Mouse (Mus musculus): ENCODE data around the gene Tns4. TPM values are rescaled to one million over a fixed set of nuclear protein-coding genes. Genes with fewer than 3 reads are reported as not detected.
A peak's percentile ranks its signal among the peaks of the same experiment; 100 is the strongest.

The Tns4 gene
- polyA plus RNA-seq, 1 experiment from 2014 or later, result 0.22 TPM

- Histone ChIP-seq H3K4me1 (ENCODE audit: insufficient read depth, low read length) (peaks cover 53% of the 10 kb centered on the region), H3K9me3 (ENCODE audit: low read length) (no peaks in the 10 kb centered on the region), H3K27ac (ENCODE audit: low read length) (no peak overlapping the region), H3K4me3 (ENCODE audit: low read length) (no peak overlapping the region), H3K36me3 (ENCODE audit: insufficient read depth, low read length) (no peaks in the 10 kb centered on the region), H3K4me2 (replicated peaks; ENCODE audit: low read depth, low read length) (no peak overlapping the region), H3K9ac (replicated peaks; ENCODE audit: low read length) (no peak overlapping the region), H3K27me3 (ENCODE audit: insufficient read depth, low read length) (no peaks in the 10 kb centered on the region)
- 53% methylated on average over 5 of the region's 5 CpGs for WGBS
- ATAC-seq (ENCODE audit: low FRiP score, low TSS enrichment), result no peak
These were observed 41.8 kb upstream of the Tns4 start for GRCm38 (mm10) chr11:99130736-99131462.

GRCm38 (mm10) chr11:99129287-99129686, 40.2 kb upstream of the Tns4 start:
- no peak overlapping the region for H3K9ac ChIP-seq (replicated peaks; ENCODE audit: low read length)
- H3K4me1 ChIP-seq (ENCODE audit: insufficient read depth, low read length), result peaks cover 55% of the 10 kb centered on the region
- H3K4me3 ChIP-seq (ENCODE audit: low read length), result no peak overlapping the region
- H3K27me3 ChIP-seq (ENCODE audit: insufficient read depth, low read length), result no peaks in the 10 kb centered on the region
- no peak for ATAC-seq (ENCODE audit: low FRiP score, low TSS enrichment)
- no peak overlapping the region for H3K27ac ChIP-seq (ENCODE audit: low read length)
- H3K36me3 ChIP-seq (ENCODE audit: insufficient read depth, low read length), result no peaks in the 10 kb centered on the region
- H3K9me3 ChIP-seq (ENCODE audit: low read length), result no peaks in the 10 kb centered on the region
- WGBS, result 29% methylated on average over 2 of the region's 2 CpGs
- H3K4me2 ChIP-seq (replicated peaks; ENCODE audit: low read depth, low read length), result no peak overlapping the region

- Histone ChIP-seq H3K27me3 (ENCODE audit: insufficient read depth, low read length) (no peaks in the 10 kb centered on the region), H3K4me2 (replicated peaks; ENCODE audit: low read depth, low read length) (no peak overlapping the region), H3K27ac (ENCODE audit: low read length) (peak overlapping the region; percentile 87), H3K9ac (replicated peaks; ENCODE audit: low read length) (peak overlapping the region; percentile 58; the same call in 1 of the 2 replicates), H3K36me3 (ENCODE audit: insufficient read depth, low read length) (no peaks in the 10 kb centered on the region), H3K4me3 (ENCODE audit: low read length) (no peak overlapping the region), H3K4me1 (ENCODE audit: insufficient read depth, low read length) (peaks cover 44% of the 10 kb centered on the region), H3K9me3 (ENCODE audit: low read length) (no peaks in the 10 kb centered on the region)
- 75% methylated on average over 18 of the region's 18 CpGs for WGBS
- ATAC-seq (ENCODE audit: low FRiP score, low TSS enrichment), result no peak
These were observed 38.9 kb upstream of the Tns4 start for GRCm38 (mm10) chr11:99127785-99128682.

DNA sequence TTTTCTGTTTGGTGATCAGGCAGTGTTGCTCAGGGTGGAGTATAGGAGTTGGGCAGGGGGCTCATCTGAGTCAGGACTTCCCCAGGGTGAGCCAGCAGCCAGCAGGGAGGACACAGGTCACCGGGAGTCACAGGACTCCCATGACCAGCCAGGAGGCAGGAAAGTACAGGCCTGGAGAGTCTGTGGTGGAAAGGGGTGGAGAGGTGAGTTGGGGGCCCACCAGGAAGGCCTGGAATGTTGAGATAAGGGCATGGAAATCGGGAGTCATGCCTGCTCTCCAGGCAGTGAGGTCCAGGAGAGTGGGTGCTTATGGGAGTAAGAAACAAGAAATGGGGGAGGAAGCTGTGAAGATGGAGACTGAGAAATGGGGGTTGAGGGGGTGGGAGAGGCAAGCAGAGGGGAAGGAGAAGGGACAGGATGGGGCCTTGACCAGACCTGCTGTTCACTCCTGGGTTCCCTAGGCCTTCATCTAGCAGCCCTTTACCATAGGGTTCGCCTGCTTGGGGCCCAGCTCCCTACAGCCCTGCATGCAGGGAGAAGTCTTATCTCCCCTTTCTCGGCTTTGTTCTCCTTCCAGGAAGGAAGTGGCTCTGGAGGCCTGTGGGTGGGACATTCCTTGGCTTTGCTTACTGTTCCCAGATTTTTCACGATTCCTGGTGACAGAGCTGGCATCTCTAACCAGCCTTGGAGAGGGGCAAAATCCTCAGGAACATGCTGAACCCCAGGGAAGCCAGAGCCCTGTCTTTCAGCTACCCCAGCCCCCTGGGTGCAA, 37.6 kb upstream of the Tns4 start:
- H3K27ac ChIP-seq (ENCODE audit: low read length), result peak overlapping the region; percentile 87
- 14% methylated on average over 5 of the region's 5 CpGs for WGBS
- peaks cover 31% of the 10 kb centered on the region for H3K4me1 ChIP-seq (ENCODE audit: insufficient read depth, low read length)
- no peak overlapping the region; the same call in 1 of the 2 replicates for H3K4me2 ChIP-seq (replicated peaks; ENCODE audit: low read depth, low read length)
- peak overlapping the region; percentile 58 for H3K9ac ChIP-seq (replicated peaks; ENCODE audit: low read length)
- no peaks in the 10 kb centered on the region for H3K9me3 ChIP-seq (ENCODE audit: low read length)
- ATAC-seq (ENCODE audit: low FRiP score, low TSS enrichment), result 0 out of 2 replicates have a peak, but pooled peaks have one; percentile 19
- H3K36me3 ChIP-seq (ENCODE audit: insufficient read depth, low read length), result no peaks in the 10 kb centered on the region
- H3K27me3 ChIP-seq (ENCODE audit: insufficient read depth, low read length), result no peaks in the 10 kb centered on the region
- H3K4me3 ChIP-seq (ENCODE audit: low read length), result no peak overlapping the region

DNA sequence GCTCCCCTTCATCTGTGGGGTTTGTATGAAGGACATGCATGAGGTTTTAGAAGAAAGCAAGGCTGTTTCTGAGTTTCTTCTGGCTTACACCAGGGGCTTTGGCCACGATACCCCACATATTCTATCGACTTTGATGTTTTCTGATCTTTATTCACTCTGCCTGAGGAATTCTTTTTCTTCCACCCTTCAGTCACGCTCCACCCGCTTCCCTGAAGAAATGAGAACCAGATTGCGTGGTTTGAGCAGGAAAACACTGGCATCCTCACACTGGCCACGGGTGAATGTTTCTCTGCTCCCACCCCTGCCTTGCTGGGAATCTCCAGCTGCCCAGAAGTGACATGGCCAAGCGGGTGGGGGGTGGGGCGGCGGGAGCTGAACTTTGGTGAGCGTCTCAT, 35.5 kb upstream of the Tns4 start:
- Histone ChIP-seq H3K27ac (ENCODE audit: low read length) (0 out of 2 replicates have a peak overlapping the region, but pooled peaks have one; percentile 28), H3K9ac (replicated peaks; ENCODE audit: low read length) (peak overlapping the region; percentile 35; the same call in 1 of the 2 replicates)
- 37% methylated on average over 10 of the region's 10 CpGs for WGBS

GRCm38 (mm10) chr11:99123977-99124634, 35.0 kb upstream of the Tns4 start:
- 49% methylated on average over 15 of the region's 15 CpGs for WGBS
- Histone ChIP-seq H3K4me3 (ENCODE audit: low read length) (no peak overlapping the region), H3K9ac (replicated peaks; ENCODE audit: low read length) (no peak overlapping the region), H3K9me3 (ENCODE audit: low read length) (no peaks in the 10 kb centered on the region), H3K27me3 (ENCODE audit: insufficient read depth, low read length) (no peaks in the 10 kb centered on the region), H3K36me3 (ENCODE audit: insufficient read depth, low read length) (no peaks in the 10 kb centered on the region), H3K27ac (ENCODE audit: low read length) (0 out of 2 replicates have a peak overlapping the region, but pooled peaks have one; percentile 28), H3K4me2 (replicated peaks; ENCODE audit: low read depth, low read length) (no peak overlapping the region), H3K4me1 (ENCODE audit: insufficient read depth, low read length) (peaks cover 38% of the 10 kb centered on the region)
- ATAC-seq (ENCODE audit: low FRiP score, low TSS enrichment), result no peak

More for the DNA sequence above, 35.5 kb upstream of the Tns4 start:
- H3K4me1 ChIP-seq (ENCODE audit: insufficient read depth, low read length), result peaks cover 38% of the 10 kb centered on the region
- no peak for ATAC-seq (ENCODE audit: low FRiP score, low TSS enrichment)
- no peak overlapping the region for H3K4me2 ChIP-seq (replicated peaks; ENCODE audit: low read depth, low read length)
- no peaks in the 10 kb centered on the region for H3K36me3 ChIP-seq (ENCODE audit: insufficient read depth, low read length)
- H3K27me3 ChIP-seq (ENCODE audit: insufficient read depth, low read length), result no peaks in the 10 kb centered on the region
- H3K4me3 ChIP-seq (ENCODE audit: low read length), result no peak overlapping the region
- no peaks in the 10 kb centered on the region for H3K9me3 ChIP-seq (ENCODE audit: low read length)

DNA sequence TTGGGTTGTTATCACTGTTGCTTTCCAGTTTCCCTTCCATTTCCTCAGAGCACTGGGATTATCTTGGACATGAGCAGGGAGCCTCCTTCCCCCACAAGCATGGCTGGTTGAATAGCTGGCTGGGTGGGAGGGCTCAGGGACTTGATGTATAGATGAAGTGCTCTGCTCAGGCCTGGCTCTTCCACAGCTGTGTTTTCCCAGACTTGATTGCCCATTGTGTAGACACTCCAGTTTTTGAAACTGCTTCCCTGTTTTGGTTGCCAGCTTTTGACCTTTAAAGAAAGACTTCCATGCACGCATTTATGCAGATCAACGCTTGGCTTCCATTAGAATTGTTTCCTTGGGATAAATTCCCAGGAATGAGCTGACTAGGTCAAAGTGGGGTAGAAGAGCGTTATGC, 33.6 kb upstream of the Tns4 start:
- no peak overlapping the region for H3K27ac ChIP-seq (ENCODE audit: low read length)

DNA sequence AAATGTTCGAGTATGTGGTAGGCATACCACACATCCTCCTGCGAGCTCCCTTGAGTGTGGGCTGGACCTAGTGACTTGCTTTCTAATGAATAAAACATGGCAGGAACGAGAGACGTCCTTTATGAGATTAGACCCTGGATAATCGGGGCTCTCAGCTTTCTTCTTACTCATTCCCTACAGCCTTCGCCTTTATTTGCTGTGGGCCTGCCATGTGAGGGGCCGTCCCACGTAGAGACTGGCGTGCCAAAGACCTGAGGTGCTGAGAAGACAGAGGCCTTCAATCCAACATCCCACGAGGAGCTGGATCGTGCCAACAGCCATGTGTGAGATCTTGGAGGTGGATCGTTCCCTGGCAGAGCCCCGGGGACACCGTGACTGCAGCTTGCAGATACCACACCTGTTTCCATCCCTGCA, 32.1 kb upstream of the Tns4 start:
- Histone ChIP-seq H3K9ac (replicated peaks; ENCODE audit: low read length) (no peak overlapping the region), H3K27me3 (ENCODE audit: insufficient read depth, low read length) (no peaks in the 10 kb centered on the region), H3K27ac (ENCODE audit: low read length) (no peak overlapping the region), H3K4me1 (ENCODE audit: insufficient read depth, low read length) (peaks cover 22% of the 10 kb centered on the region), H3K4me2 (replicated peaks; ENCODE audit: low read depth, low read length) (no peak overlapping the region), H3K9me3 (ENCODE audit: low read length) (no peaks in the 10 kb centered on the region), H3K36me3 (ENCODE audit: insufficient read depth, low read length) (no peaks in the 10 kb centered on the region), H3K4me3 (ENCODE audit: low read length) (no peak overlapping the region)
- ATAC-seq (ENCODE audit: low FRiP score, low TSS enrichment), result no peak
- WGBS, result 65% methylated on average over 14 of the region's 14 CpGs

More for the DNA sequence above, 33.6 kb upstream of the Tns4 start:
- no peaks in the 10 kb centered on the region for H3K9me3 ChIP-seq (ENCODE audit: low read length)
- no peaks in the 10 kb centered on the region for H3K27me3 ChIP-seq (ENCODE audit: insufficient read depth, low read length)
- no peak for ATAC-seq (ENCODE audit: low FRiP score, low TSS enrichment)
- WGBS, result 71% methylated on average over 3 of the region's 3 CpGs
- no peaks in the 10 kb centered on the region for H3K36me3 ChIP-seq (ENCODE audit: insufficient read depth, low read length)
- H3K9ac ChIP-seq (replicated peaks; ENCODE audit: low read length), result no peak overlapping the region
- peaks cover 37% of the 10 kb centered on the region for H3K4me1 ChIP-seq (ENCODE audit: insufficient read depth, low read length)
- no peak overlapping the region for H3K4me2 ChIP-seq (replicated peaks; ENCODE audit: low read depth, low read length)
- no peak overlapping the region for H3K4me3 ChIP-seq (ENCODE audit: low read length)
